Mouse (Mus musculus) heart, postnatal 0 days (tissue): ENCODE results near the gene Krt33a.

Experiments used
- CTCF ChIP-seq: IDR thresholded peaks from 2 replicates; pipeline ENCODE4 v1.5.1; 2016; ENCODE audit warnings: antibody characterized with exemption, control low read depth, low read depth
- EP300 ChIP-seq: IDR thresholded peaks from 2 replicates; pipeline ENCODE4 v1.6.1; 2016; ENCODE audit warnings: antibody characterized with exemption, low read depth

DNA sequence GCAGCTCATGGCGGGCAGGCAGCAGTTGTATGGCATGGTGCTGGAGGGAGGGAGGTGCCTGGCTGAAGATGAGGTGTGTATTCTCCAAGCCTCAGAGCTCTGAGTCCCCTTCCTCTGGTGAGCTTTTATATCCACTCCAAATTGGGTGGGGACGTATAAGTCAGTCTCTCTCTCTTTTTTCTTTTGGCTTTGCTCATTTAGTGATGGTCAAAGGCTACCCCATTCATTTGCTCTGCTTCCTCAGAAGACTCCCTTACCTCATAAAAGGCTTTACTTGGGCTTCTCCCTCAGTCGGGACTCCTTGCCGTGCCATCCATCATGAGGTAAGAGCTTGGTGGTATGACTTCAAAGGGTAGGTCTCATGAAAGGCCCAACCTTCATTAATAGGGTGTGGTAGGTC, at the start of gene Krt33a:
- TF ChIP-seq CTCF (no peak), EP300 (no peak)
